ENCODE assay signal across 8 mouse cellular contexts in genomic region chr10:115361840-115362622, GRCm38 (mm10). TPM values are rescaled to one million over a fixed set of nuclear protein-coding genes. Genes with fewer than 3 reads are reported as not detected.
DNase-seq lines count a peak whose midpoint lies in the region; ATAC-seq and TF ChIP-seq lines count a peak whose summit lies in the region.

TSS of gene Tmem19 (minus strand) at chr10:115362501.

- TF ChIP-seq POLR2A in liver, adult 2 months (IDR thresholded peaks at IDR 0.05; ENCODE audit: extremely low read depth, insufficient read depth, low read length) = peak; percentile 72
- TF ChIP-seq POLR2A in myocyte (IDR thresholded peaks at IDR 0.05; ENCODE audit: insufficient read length, low read depth) = peak; percentile 63

- no peaks in the 10 kb centered on the region for H3K36me3 ChIP-seq in heart, embryonic 11.5 days (ENCODE audit: control insufficient read depth, insufficient read depth, low read length)
- no peaks in the 10 kb centered on the region for H3K36me3 ChIP-seq in kidney, embryonic 16.5 days (ENCODE audit: insufficient read depth, low read length)
- peaks cover 1% of the 10 kb centered on the region; the same call in 1 of the 2 replicates for H3K36me3 ChIP-seq in liver, adult 2 months (ENCODE audit: control insufficient read depth, insufficient read depth, low read length)
- H3K36me3 ChIP-seq in myocyte (ENCODE audit: control insufficient read depth, insufficient read depth) = no peaks in the 10 kb centered on the region
- H3K36me3 ChIP-seq in splenic B cell, adult 2 months (ENCODE audit: control insufficient read depth, insufficient read depth, low read length, poor library complexity, severe bottlenecking) = no peaks in the 10 kb centered on the region

- DNase-seq in B cell, adult 2 months = peak; percentile 94 to 95
- DNase-seq in brain, adult 2 months (ENCODE audit: low read depth, low spot score) = peak; percentile 99
- DNase-seq in liver, adult 2 months (ENCODE audit: extremely low read depth, low read depth, low spot score) = peak; percentile 92
- peak; percentile 98 for DNase-seq in splenic B cell, adult 2 months (ENCODE audit: low read depth, low spot score)

- peak within 1 kb of the TSS; percentile 96 for H3K27ac ChIP-seq in heart, embryonic 11.5 days (ENCODE audit: low read depth, low read length)
- H3K27ac ChIP-seq in kidney, embryonic 16.5 days (ENCODE audit: low read length) = peak within 1 kb of the TSS; percentile 91
- H3K27ac ChIP-seq in liver, adult 2 months (replicated peaks; ENCODE audit: insufficient read depth, low read depth, low read length) = peak within 1 kb of the TSS; percentile 56

- H3K27me3 ChIP-seq in heart, embryonic 11.5 days (ENCODE audit: control insufficient read depth, insufficient read depth, low read length) = no peaks in the 10 kb centered on the region
- no peaks in the 10 kb centered on the region for H3K27me3 ChIP-seq in kidney, embryonic 16.5 days (ENCODE audit: insufficient read depth, low read length)
- no peaks in the 10 kb centered on the region for H3K27me3 ChIP-seq in liver, adult 2 months (ENCODE audit: control insufficient read depth, insufficient read depth, low read length)
- H3K27me3 ChIP-seq in myocyte (ENCODE audit: control insufficient read depth, insufficient read depth, insufficient read length) = no peaks in the 10 kb centered on the region
- no peaks in the 10 kb centered on the region for H3K27me3 ChIP-seq in splenic B cell, adult 2 months (ENCODE audit: control insufficient read depth, insufficient read depth, low read length, poor library complexity, severe bottlenecking)

- 1% methylated on average over 54 of the region's 58 CpGs for WGBS in heart, embryonic 11.5 days (ENCODE audit: insufficient replicate concordance)
- under 1% methylated on average over 48 of the region's 58 CpGs for WGBS in kidney, embryonic 16.5 days
- WGBS in liver, adult 2 months = under 1% methylated on average over 56 of the region's 58 CpGs

- peak within 1 kb of the TSS; percentile 71 for H3K9ac ChIP-seq in heart, embryonic 11.5 days (ENCODE audit: low read depth, low read length)
- H3K9ac ChIP-seq in kidney, embryonic 16.5 days (replicated peaks; ENCODE audit: low read length) = peak within 1 kb of the TSS; percentile 68
- H3K9ac ChIP-seq in liver, adult 2 months (ENCODE audit: low read depth, low read length) = peak within 1 kb of the TSS; percentile 73

- H3K9me3 ChIP-seq in heart, embryonic 11.5 days (replicated peaks; ENCODE audit: control insufficient read depth, low read length) = no peaks in the 10 kb centered on the region
- H3K9me3 ChIP-seq in kidney, embryonic 16.5 days (ENCODE audit: low read length) = no peaks in the 10 kb centered on the region

- peaks cover 8% of the 10 kb centered on the region; the same call in 1 of the 2 replicates for H3K79me2 ChIP-seq in liver, adult 2 months (ENCODE audit: control insufficient read depth, insufficient read depth, low read length)
- no peaks in the 10 kb centered on the region for H3K79me2 ChIP-seq in myocyte (ENCODE audit: control insufficient read depth, insufficient read depth)

- peak within 1 kb of the TSS; percentile 74 for H3K4me2 ChIP-seq in heart, embryonic 11.5 days
- peak within 1 kb of the TSS; percentile 83 for H3K4me2 ChIP-seq in kidney, embryonic 16.5 days (replicated peaks; ENCODE audit: low read depth, low read length)
- peak within 1 kb of the TSS; percentile 97 for H3K4me2 ChIP-seq in myocyte (ENCODE audit: low read depth)

- peak within 1 kb of the TSS; percentile 47 for H3K4me3 ChIP-seq in heart, embryonic 11.5 days (ENCODE audit: low read depth, low read length)
- H3K4me3 ChIP-seq in kidney, embryonic 16.5 days (ENCODE audit: low read length) = peak within 1 kb of the TSS; percentile 62
- H3K4me3 ChIP-seq in liver, adult 2 months (ENCODE audit: insufficient read depth, low read depth, low read length) = peak within 1 kb of the TSS; percentile 83
- peak within 1 kb of the TSS; percentile 44 for H3K4me3 ChIP-seq in myocyte

- 0 out of 2 replicates have a peak, but pooled peaks cover 6% of the 10 kb centered on the region for H3K4me1 ChIP-seq in heart, embryonic 11.5 days (ENCODE audit: control insufficient read depth, insufficient read depth, low read length)
- H3K4me1 ChIP-seq in kidney, embryonic 16.5 days (ENCODE audit: insufficient read depth, low read length) = peaks cover 17% of the 10 kb centered on the region
- peaks cover 15% of the 10 kb centered on the region; the same call in 1 of the 2 replicates for H3K4me1 ChIP-seq in liver, adult 2 months (ENCODE audit: control insufficient read depth, insufficient read depth, low read length)

- H3ac ChIP-seq in myocyte (ENCODE audit: control insufficient read depth, insufficient read length) = no peak within 1 kb of the TSS

- peak; percentile 91 for ATAC-seq in erythroblast, adult 5-6 weeks (replicated peaks; ENCODE audit: low FRiP score, poor library complexity, severe bottlenecking)
- ATAC-seq in heart, embryonic 11.5 days (replicated peaks; ENCODE audit: insufficient number of reproducible peaks, low FRiP score, low TSS enrichment) = peak; percentile 99
- ATAC-seq in kidney, embryonic 16.5 days (ENCODE audit: low FRiP score, low TSS enrichment) = peak; percentile 100

- no peak for TF ChIP-seq CTCF in liver, adult 2 months (IDR thresholded peaks at IDR 0.05; ENCODE audit: low read depth, low read length)

TF ChIP-seq in myocyte, 11 proteins besides CTCF, POLR2A, EP300 and RAD21:
- no peak for TF ChIP-seq SRF (IDR thresholded peaks at IDR 0.05; ENCODE audit: control insufficient read depth, insufficient read length, low read depth)
- peak; percentile 99 for TF ChIP-seq USF1 (IDR thresholded peaks at IDR 0.05; ENCODE audit: low read depth)
- TF ChIP-seq MAX (IDR thresholded peaks at IDR 0.05; ENCODE audit: low read depth) = no peak
- TF ChIP-seq TCF3 (IDR thresholded peaks at IDR 0.05; ENCODE audit: insufficient read length, low read depth) = no peak
- TF ChIP-seq REST (IDR thresholded peaks at IDR 0.05; ENCODE audit: insufficient read depth, insufficient read length) = no peak
- TF ChIP-seq MYOG (IDR thresholded peaks at IDR 0.05; ENCODE audit: control insufficient read depth in 1 of 3, insufficient read depth in 1 of 3, insufficient read length in 2 of 3, low read depth in 2 of 3) = no peak
- peak; percentile 10 for TF ChIP-seq E2F4 (IDR thresholded peaks at IDR 0.05; ENCODE audit: insufficient read depth)
- TF ChIP-seq MYOD1 (IDR thresholded peaks at IDR 0.05; ENCODE audit: control insufficient read depth in 1 of 3, insufficient read length in 2 of 3, low read depth in 2 of 3) = no peak
- TF ChIP-seq TCF12 (IDR thresholded peaks at IDR 0.05; ENCODE audit: insufficient read depth, poor library complexity, severe bottlenecking) = no peak
- peak; percentile 88 for TF ChIP-seq POLR2AphosphoS2 (IDR thresholded peaks at IDR 0.05; ENCODE audit: insufficient read length, low read depth)
- no peak for TF ChIP-seq CEBPB (IDR thresholded peaks at IDR 0.05; ENCODE audit: insufficient read depth, poor library complexity, severe bottlenecking)

RNA-seq across cellular contexts. Expression of gene Tmem19, which starts in this region (rescaled TPM):
- 4.0 and 4.8 TPM in 2 replicates for total RNA-seq in erythroblast, adult 5-6 weeks (2015; ENCODE audit: low replicate concordance)
- 2.5 and 7.5 TPM in 2 replicates for total RNA-seq in erythroblast, adult 5-6 weeks (2017; ENCODE audit: low replicate concordance)
- polyA plus RNA-seq in heart, embryonic 11.5 days (2014; fragmentation: Nextera tagmentation; extraction: Ambion mirVana) = 21.3 and 22.3 TPM in 2 replicates
- polyA plus RNA-seq in kidney, embryonic 16.5 days (2015; fragmentation: Nextera tagmentation; extraction: Ambion mirVana) = 43.3 and 44.3 TPM in 2 replicates
- total RNA-seq in liver, adult 2 months (2014; rRNA removed) = 30.8 and 36.7 TPM in 2 replicates
- polyA plus RNA-seq in liver, adult 2 months (2012; rRNA removed) = 41.8 and 47.4 TPM in 2 replicates
- polyA plus RNA-seq in myocyte (2012; fragmentation: generic; extraction: Trizol) = 18.0 TPM

Comparison
In these comparisons a context has a peak if more than half of its experiments do, and no peak if none do; other contexts are left out.
1. Peak in every context shown above with its lines: DNase-seq, ATAC-seq, H3K4me3 ChIP-seq and H3K27ac ChIP-seq.